Mouse (Mus musculus): ENCODE measurements at regions not wholly inside any gene's neighbourhood (a gene's known extent, or its start where the extent isn't known, plus 50 kb on each side); places are given as distances from the start of the nearest gene placed in this dataset.

GRCm38 (mm10) chr3:143156174-143156573, 274.4 kb upstream of the Pkn2 start:
- no peak for DNase-seq

- no peak for DNase-seq
Measured at GRCm38 (mm10) chr3:143155556-143155955, 273.8 kb upstream of the Pkn2 start.

GRCm38 (mm10) chr3:143147471-143147870, 265.7 kb upstream of the Pkn2 start:
- DNase-seq = no peak

- no peak for DNase-seq
Measured at GRCm38 (mm10) chr3:143138952-143139351, 257.1 kb upstream of the Pkn2 start.

GRCm38 (mm10) chr3:143134528-143134927, 252.7 kb upstream of the Pkn2 start:
- no peak for DNase-seq

- no peak for DNase-seq
Measured at GRCm38 (mm10) chr3:143107733-143108291, 226.0 kb upstream of the Pkn2 start.

- no peak for DNase-seq
Measured at GRCm38 (mm10) chr3:143104734-143105133, 222.9 kb upstream of the Pkn2 start.

GRCm38 (mm10) chr3:143103333-143103732, 221.5 kb upstream of the Pkn2 start:
- no peak for DNase-seq

GRCm38 (mm10) chr3:143100810-143101645, 219.2 kb upstream of the Pkn2 start:
- DNase-seq = peak; percentile 31

GRCm38 (mm10) chr3:143100203-143100602, 218.4 kb upstream of the Pkn2 start:
- no peak for DNase-seq

- DNase-seq = no peak
Measured at GRCm38 (mm10) chr3:143092206-143092605, 210.4 kb upstream of the Pkn2 start.

- DNase-seq = no peak
Measured at GRCm38 (mm10) chr3:143090886-143091285, 209.1 kb upstream of the Pkn2 start.

GRCm38 (mm10) chr3:143090316-143090715, 208.5 kb upstream of the Pkn2 start:
- DNase-seq = no peak

GRCm38 (mm10) chr3:143087786-143088185, 206.0 kb upstream of the Pkn2 start:
- no peak for DNase-seq

- DNase-seq = no peak
Measured at GRCm38 (mm10) chr3:143078310-143078709, 196.5 kb upstream of the Pkn2 start.

- DNase-seq = no peak
Measured at GRCm38 (mm10) chr3:143071839-143072373, 190.1 kb upstream of the Pkn2 start.

- no peak for DNase-seq
Measured at GRCm38 (mm10) chr3:143054858-143055257, 173.1 kb upstream of the Pkn2 start.

- DNase-seq = no peak
Measured at GRCm38 (mm10) chr3:143053286-143053993, 171.6 kb upstream of the Pkn2 start.

- DNase-seq = no peak
Measured at GRCm38 (mm10) chr3:143040666-143041065, 158.9 kb upstream of the Pkn2 start.

GRCm38 (mm10) chr3:143036108-143036507, 154.3 kb upstream of the Pkn2 start:
- no peak for DNase-seq

GRCm38 (mm10) chr3:143034588-143034987, 152.8 kb upstream of the Pkn2 start:
- DNase-seq = no peak

- no peak for DNase-seq
Measured at GRCm38 (mm10) chr3:143022486-143022885, 140.7 kb upstream of the Pkn2 start.

GRCm38 (mm10) chr3:143021159-143021871, 139.5 kb upstream of the Pkn2 start:
- no peak for DNase-seq

All from layer of hippocampus, adult 9-11 months (tissue).